Mouse (Mus musculus) limb, embryonic 14.5 days (tissue): Measurements from ENCODE around the gene Pias1. TPM values are rescaled to one million over a fixed set of nuclear protein-coding genes. Genes with fewer than 3 reads are reported as not detected.

ENCODE experiments used
- ATAC-seq: fragments of 200-750 bp; cut with Nextera tagmentation; 2 replicates; pipeline ENCODE4 v1.8.0; 2017; ENCODE audit warnings: low read depth, moderate number of reproducible peaks, moderate TSS enrichment; ENCODE audit not compliant: low FRiP score
- DNase-seq: peaks from one replicate; pipeline ENCODE4 v3.0.0-alpha.2; 2015; ENCODE audit warnings: low spot score
- H3K27ac ChIP-seq: fragments of 300-500 bp; sonication (generic); replicated peaks from 2 replicates; pipeline ENCODE4 v1.5.1; 2014; ENCODE audit warnings: low read depth, mild to moderate bottlenecking, low read length, moderate library complexity, mixed read lengths
- H3K27me3 ChIP-seq: fragments of 300-500 bp; sonication (generic); 2 replicates; pipeline ENCODE4 v1.6.1; 2014; ENCODE audit warnings: low read length, mixed read lengths; ENCODE audit not compliant: control insufficient read depth, insufficient read depth
- H3K36me3 ChIP-seq: fragments of 300-500 bp; sonication (generic); 2 replicates; pipeline ENCODE4 v1.6.1; 2014; ENCODE audit warnings: mild to moderate bottlenecking, low read length, moderate library complexity, mixed read lengths; ENCODE audit not compliant: control insufficient read depth, insufficient read depth
- H3K4me1 ChIP-seq: fragments of 300-500 bp; sonication (generic); 2 replicates; pipeline ENCODE4 v1.6.1; 2014; ENCODE audit warnings: antibody characterized with exemption, low read length, mixed read lengths; ENCODE audit not compliant: control insufficient read depth, insufficient read depth
- H3K4me2 ChIP-seq: fragments of 300-500 bp; sonication (generic); replicated peaks from 2 replicates; pipeline ENCODE4 v1.6.1; 2014; ENCODE audit warnings: low read depth, mild to moderate bottlenecking, low read length, moderate library complexity; ENCODE audit not compliant: severe bottlenecking
- H3K4me3 ChIP-seq: fragments of 300-500 bp; sonication (generic); replicated peaks from 2 replicates; pipeline ENCODE4 v1.5.1; 2014; ENCODE audit warnings: low read length
- H3K9ac ChIP-seq: fragments of 300-500 bp; sonication (generic); 2 replicates; pipeline ENCODE4 v1.6.1; 2014; ENCODE audit warnings: mild to moderate bottlenecking, low read depth, low read length, moderate library complexity; ENCODE audit not compliant: severe bottlenecking
- H3K9me3 ChIP-seq: fragments of 300-500 bp; sonication (generic); 2 replicates; pipeline ENCODE4 v1.6.1; 2016; ENCODE audit warnings: low read length; ENCODE audit not compliant: control insufficient read depth
- POLR2A ChIP-seq: fragments of 200-500 bp; IDR thresholded peaks from 2 replicates; pipeline ENCODE4 v1.8.0; 2012; ENCODE audit warnings: inconsistent platforms, mild to moderate bottlenecking, moderate library complexity, borderline replicate concordance; ENCODE audit not compliant: insufficient read depth, insufficient read length; ENCODE audit errors: extremely low read depth
- WGBS: fragments of 180-500 bp; shearing (Covaris S2); extraction: QIAGEN DNeasy Blood & Tissue Kit; methylation state at CpG from one replicate; pipeline ENCODE4 v1.1.7; 2014; 5-methylcytosine and 5-hydroxymethylcytosine counted together
- polyA plus RNA-seq, 2 experiments: library from polyadenylated mRNA; depleted of rRNA in 1 of 2; stranded (reverse) in 1 of 2; unstranded in 1 of 2; fragments of >200 nt; fragmentation: Nextera tagmentation in 1 of 2; extraction: Ambion mirVana in 1 of 2; gene quantifications; 2 replicates each; pipeline versions ENCODE4 v1.2.1 to v1.2.3; 2012 to 2014

Gene Pias1
- polyA plus RNA-seq, 2 experiments, result 33.0 to 52.4 TPM

DNA sequence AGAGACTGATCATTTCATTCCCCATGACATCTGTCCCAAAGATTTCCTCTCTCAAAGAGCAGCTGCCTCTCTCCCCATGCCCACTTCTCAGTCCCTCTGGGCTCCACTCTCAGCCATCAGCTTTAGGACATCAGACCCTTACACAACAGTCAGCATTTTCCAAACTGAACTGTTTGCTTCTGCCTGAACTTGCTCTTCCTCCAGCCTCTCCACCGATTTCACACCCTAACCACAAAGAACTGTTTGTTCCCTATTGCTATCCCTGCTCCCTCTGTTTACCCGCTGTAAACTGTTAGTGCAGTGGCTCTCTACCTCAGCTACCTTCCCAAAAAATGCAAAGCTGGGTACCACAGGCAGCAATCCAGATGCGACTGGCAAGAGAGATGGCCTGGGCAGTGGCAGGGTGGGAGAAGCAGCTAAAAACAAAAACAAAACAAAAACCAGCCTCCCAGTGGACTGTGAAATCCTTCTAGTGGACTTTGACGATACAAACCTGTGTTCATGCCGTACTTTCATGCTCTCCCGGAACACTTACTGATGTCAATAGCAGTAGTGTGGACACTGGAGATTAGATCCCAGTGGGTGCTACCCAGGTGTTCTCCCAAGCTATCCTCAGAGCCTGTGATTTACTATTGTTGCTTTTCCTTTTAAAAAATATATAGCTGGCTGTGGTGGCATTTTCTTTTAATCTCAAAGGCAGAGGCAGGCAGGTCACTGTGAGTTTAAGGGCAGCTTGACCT lies 18.5 kb upstream of the Pias1 start:
- no peak overlapping the region for H3K27ac ChIP-seq
- H3K27me3 ChIP-seq, result no peaks in the 10 kb centered on the region
- H3K4me2 ChIP-seq, result no peak overlapping the region
- ATAC-seq, result no peak
- no peak for TF ChIP-seq POLR2A
- H3K9ac ChIP-seq, result no peak overlapping the region
- DNase-seq, result no peak
- H3K4me1 ChIP-seq, result no peaks in the 10 kb centered on the region
- H3K9me3 ChIP-seq, result no peaks in the 10 kb centered on the region
- 82% methylated on average over 6 of the region's 6 CpGs for WGBS
- no peak overlapping the region for H3K4me3 ChIP-seq
- no peaks in the 10 kb centered on the region for H3K36me3 ChIP-seq

DNA sequence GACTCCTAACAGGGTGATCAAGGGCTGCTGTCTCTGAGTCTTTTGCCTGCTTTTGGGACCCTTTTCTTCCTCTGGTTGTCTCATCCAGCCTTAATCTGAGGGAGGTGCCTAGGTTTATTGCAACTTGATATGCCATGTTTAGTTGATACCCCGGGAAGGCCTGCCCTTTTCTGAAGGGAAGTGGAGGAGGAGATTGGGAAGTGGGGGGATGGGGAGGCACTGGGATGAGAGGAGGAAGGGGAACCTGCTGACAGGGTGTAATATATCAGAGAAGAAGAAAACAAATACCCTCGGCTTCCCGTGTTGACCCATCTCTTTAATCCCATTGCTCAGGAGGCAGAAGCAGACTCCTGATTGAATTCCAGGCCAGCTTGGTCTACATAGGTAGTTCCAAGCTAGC lies 10.8 kb upstream of the Pias1 start:
- H3K27ac ChIP-seq, result no peak overlapping the region
- H3K4me2 ChIP-seq, result no peak overlapping the region
- no peak for TF ChIP-seq POLR2A
- no peaks in the 10 kb centered on the region for H3K9me3 ChIP-seq
- no peaks in the 10 kb centered on the region for H3K36me3 ChIP-seq
- H3K4me3 ChIP-seq, result no peak overlapping the region
- WGBS, result 56% methylated on average over 3 of the region's 3 CpGs
- no peaks in the 10 kb centered on the region for H3K27me3 ChIP-seq
- no peaks in the 10 kb centered on the region for H3K4me1 ChIP-seq
- no peak for ATAC-seq
- H3K9ac ChIP-seq, result no peak overlapping the region
- DNase-seq, result no peak

DNA sequence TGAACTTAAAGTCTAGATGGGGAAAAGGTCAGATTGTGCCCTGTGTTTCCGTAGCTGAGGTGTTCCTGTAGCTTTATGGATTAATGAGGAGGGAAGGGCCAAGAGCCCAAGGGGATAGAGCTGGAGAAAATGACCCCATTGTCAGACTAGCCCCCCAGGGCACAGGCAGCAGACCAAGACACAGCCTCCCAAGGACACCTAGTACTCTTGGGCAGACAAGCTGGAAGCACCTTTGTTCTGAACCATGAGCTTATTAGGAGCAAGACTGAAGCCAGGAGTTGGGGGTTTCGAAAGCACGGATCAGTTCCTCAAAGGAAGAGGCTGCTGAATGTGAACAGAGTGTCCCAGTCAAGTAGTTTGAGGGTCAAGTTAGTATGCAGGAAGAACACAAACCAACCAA lies 9.9 kb upstream of the Pias1 start:
- H3K4me2 ChIP-seq, result no peak overlapping the region

DNA sequence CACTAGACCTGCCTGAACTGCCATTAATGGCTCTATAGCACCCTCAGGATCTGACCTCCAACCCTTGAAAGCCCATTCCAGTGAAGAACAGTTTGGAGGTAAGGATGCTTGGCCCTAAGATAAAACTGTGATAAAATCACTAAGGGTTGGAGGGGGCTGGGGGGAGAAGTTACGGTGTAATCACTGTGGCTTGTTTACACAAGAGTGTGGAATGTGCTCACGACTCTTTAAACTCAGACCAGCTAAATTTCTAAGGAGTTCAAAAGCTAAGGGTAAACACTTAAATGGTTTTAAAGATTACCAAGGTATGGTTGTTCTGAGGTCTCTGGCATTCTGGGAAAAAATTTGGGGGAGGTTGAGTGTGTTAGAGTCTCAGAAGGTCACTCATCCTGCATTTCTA lies 7.5 kb upstream of the Pias1 start:
- Histone ChIP-seq H3K27me3 (no peaks in the 10 kb centered on the region), H3K4me2 (no peak overlapping the region), H3K36me3 (no peaks in the 10 kb centered on the region), H3K9me3 (no peaks in the 10 kb centered on the region), H3K9ac (no peak overlapping the region), H3K27ac (no peak overlapping the region), H3K4me3 (no peak overlapping the region), H3K4me1 (no peaks in the 10 kb centered on the region)
- ATAC-seq (no peak), DNase-seq (no peak)
- 22% methylated on average over 2 of the region's 2 CpGs for WGBS
- TF ChIP-seq POLR2A, result no peak

More for the DNA sequence above, 9.9 kb upstream of the Pias1 start:
- DNase-seq (no peak), ATAC-seq (no peak)
- Histone ChIP-seq H3K9me3 (no peaks in the 10 kb centered on the region), H3K27me3 (no peaks in the 10 kb centered on the region), H3K27ac (no peak overlapping the region), H3K36me3 (no peaks in the 10 kb centered on the region), H3K9ac (no peak overlapping the region), H3K4me3 (no peak overlapping the region), H3K4me1 (no peaks in the 10 kb centered on the region)
- no peak for TF ChIP-seq POLR2A
- 83% methylated on average over 3 of the region's 3 CpGs for WGBS

DNA sequence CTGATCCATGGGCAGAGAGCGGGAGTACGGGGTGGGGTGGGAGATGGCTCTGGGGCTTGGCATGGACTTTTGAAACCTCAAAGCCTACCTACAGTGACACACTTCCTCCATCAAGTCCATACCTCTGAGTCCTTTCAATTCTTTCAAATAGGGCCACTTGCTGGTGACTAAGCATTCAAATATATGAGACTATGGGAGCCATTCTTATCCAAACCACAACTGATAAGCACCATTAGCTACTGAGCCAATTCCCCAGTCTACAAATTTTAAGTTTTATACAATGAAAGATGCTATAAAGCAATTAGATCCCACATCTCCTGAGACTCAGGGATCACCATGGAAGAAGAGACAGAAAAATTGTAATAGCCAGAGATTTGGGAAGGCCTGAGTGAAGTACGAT lies 2.4 kb upstream of the Pias1 start:
- no peak for ATAC-seq
- H3K27ac ChIP-seq, result no peak overlapping the region
- H3K36me3 ChIP-seq, result no peaks in the 10 kb centered on the region
- WGBS, result 87% methylated on average over 3 of the region's 3 CpGs
- H3K9ac ChIP-seq, result no peak overlapping the region
- H3K4me1 ChIP-seq, result no peaks in the 10 kb centered on the region
- no peak for DNase-seq
- H3K4me2 ChIP-seq, result no peak overlapping the region
- no peaks in the 10 kb centered on the region for H3K27me3 ChIP-seq
- no peaks in the 10 kb centered on the region for H3K9me3 ChIP-seq
- H3K4me3 ChIP-seq, result no peak overlapping the region
- TF ChIP-seq POLR2A, result no peak

DNA sequence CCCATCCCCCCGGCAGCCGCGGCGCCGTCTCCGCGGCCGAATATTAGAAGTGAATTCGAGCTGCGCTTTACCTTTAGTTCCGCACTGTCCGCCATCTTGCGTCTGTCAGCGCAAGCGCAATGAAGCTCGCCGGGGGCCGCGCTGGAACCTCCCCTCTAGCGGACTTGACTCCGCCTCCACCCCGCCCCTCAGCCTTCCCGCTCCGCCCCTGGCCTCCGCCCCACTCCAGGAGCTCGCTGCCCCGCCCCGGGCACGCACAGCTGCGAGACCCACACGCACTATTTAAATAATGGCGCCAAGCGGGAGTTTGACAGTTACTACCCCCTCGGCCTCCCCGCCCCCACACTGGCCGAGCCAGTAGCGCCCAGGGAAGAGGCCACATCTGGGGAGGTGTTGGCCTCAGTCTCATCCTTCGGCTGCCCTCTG lies 6.9 kb downstream of the Pias1 start:
- TF ChIP-seq POLR2A, result peak; percentile 76; the same call in 1 of the 2 replicates
- peak overlapping the region; percentile 81 for H3K4me2 ChIP-seq
- WGBS, result under 1% methylated on average over 22 of the region's 38 CpGs
- peak; percentile 96 for DNase-seq
- peak overlapping the region; percentile 94 for H3K27ac ChIP-seq
- H3K27me3 ChIP-seq, result no peaks in the 10 kb centered on the region
- peak overlapping the region; percentile 91 for H3K4me3 ChIP-seq
- H3K36me3 ChIP-seq, result no peaks in the 10 kb centered on the region
- H3K9ac ChIP-seq, result peak overlapping the region; percentile 87
- H3K9me3 ChIP-seq, result no peaks in the 10 kb centered on the region
- H3K4me1 ChIP-seq, result peaks cover 8% of the 10 kb centered on the region
- peak; percentile 94 for ATAC-seq
